Mouse (Mus musculus): ENCODE measurements around the gene Aagab. TPM values are rescaled to one million over a fixed set of nuclear protein-coding genes. Genes with fewer than 3 reads are reported as not detected.

The Aagab gene
- polyA plus RNA-seq, 1 experiment from 2014 or later, result 66.0 TPM

GRCm38 (mm10) chr9:63672797-63673493 lies 70.5 kb downstream of the Aagab start:
- no peak overlapping the region for H3K9ac ChIP-seq (ENCODE audit: low read depth, low read length)
- H3K4me2 ChIP-seq (ENCODE audit: low read length), result no peak overlapping the region
- H3K27me3 ChIP-seq (replicated peaks; ENCODE audit: control insufficient read depth, insufficient read depth, low read length), result no peaks in the 10 kb centered on the region
- H3K4me1 ChIP-seq (ENCODE audit: control insufficient read depth, insufficient read depth, low read depth, low read length), result peaks cover 7% of the 10 kb centered on the region; the same call in 1 of the 2 replicates
- H3K9me3 ChIP-seq (ENCODE audit: control insufficient read depth, low read length), result peaks cover 3% of the 10 kb centered on the region
- no peak overlapping the region for H3K27ac ChIP-seq (ENCODE audit: low read depth, low read length)
- no peak for ATAC-seq
- WGBS, result 70% methylated on average over 8 of the region's 8 CpGs
- no peaks in the 10 kb centered on the region for H3K36me3 ChIP-seq (ENCODE audit: control insufficient read depth, insufficient read depth, low read length)
- H3K4me3 ChIP-seq (ENCODE audit: low read length), result no peak overlapping the region

- H3K27ac ChIP-seq (ENCODE audit: low read depth, low read length), result no peak overlapping the region
- H3K4me3 ChIP-seq (ENCODE audit: low read length), result no peak overlapping the region
- H3K27me3 ChIP-seq (replicated peaks; ENCODE audit: control insufficient read depth, insufficient read depth, low read length), result no peaks in the 10 kb centered on the region
- H3K36me3 ChIP-seq (ENCODE audit: control insufficient read depth, insufficient read depth, low read length), result no peaks in the 10 kb centered on the region
- H3K9ac ChIP-seq (ENCODE audit: low read depth, low read length), result no peak overlapping the region
- 84% methylated on average over 3 of the region's 3 CpGs for WGBS
- H3K4me2 ChIP-seq (ENCODE audit: low read length), result no peak overlapping the region
- peaks cover 3% of the 10 kb centered on the region for H3K9me3 ChIP-seq (ENCODE audit: control insufficient read depth, low read length)
- ATAC-seq, result no peak
- peaks cover 7% of the 10 kb centered on the region; the same call in 1 of the 2 replicates for H3K4me1 ChIP-seq (ENCODE audit: control insufficient read depth, insufficient read depth, low read depth, low read length)
These were observed 71.0 kb downstream of the Aagab start for GRCm38 (mm10) chr9:63673494-63673805.

GRCm38 (mm10) chr9:63674613-63675012 lies 72.2 kb downstream of the Aagab start:
- Histone ChIP-seq H3K4me2 (ENCODE audit: low read length) (no peak overlapping the region), H3K4me1 (ENCODE audit: control insufficient read depth, insufficient read depth, low read depth, low read length) (peaks cover 3% of the 10 kb centered on the region; the same call in 1 of the 2 replicates), H3K36me3 (ENCODE audit: control insufficient read depth, insufficient read depth, low read length) (no peaks in the 10 kb centered on the region), H3K27me3 (replicated peaks; ENCODE audit: control insufficient read depth, insufficient read depth, low read length) (no peaks in the 10 kb centered on the region), H3K27ac (ENCODE audit: low read depth, low read length) (no peak overlapping the region), H3K4me3 (ENCODE audit: low read length) (no peak overlapping the region), H3K9ac (ENCODE audit: low read depth, low read length) (no peak overlapping the region), H3K9me3 (ENCODE audit: control insufficient read depth, low read length) (peaks cover 3% of the 10 kb centered on the region)
- no peak for ATAC-seq
- WGBS, result 87% methylated on average over 10 of the region's 10 CpGs

- H3K36me3 ChIP-seq (ENCODE audit: control insufficient read depth, insufficient read depth, low read length), result no peaks in the 10 kb centered on the region
- no peak overlapping the region for H3K4me3 ChIP-seq (ENCODE audit: low read length)
- H3K27me3 ChIP-seq (replicated peaks; ENCODE audit: control insufficient read depth, insufficient read depth, low read length), result no peaks in the 10 kb centered on the region
- no peaks in the 10 kb centered on the region; the same call in 1 of the 2 replicates for H3K4me1 ChIP-seq (ENCODE audit: control insufficient read depth, insufficient read depth, low read depth, low read length)
- ATAC-seq, result no peak
- H3K9me3 ChIP-seq (ENCODE audit: control insufficient read depth, low read length), result no peaks in the 10 kb centered on the region
- no peak overlapping the region for H3K4me2 ChIP-seq (ENCODE audit: low read length)
- 62% methylated on average over 3 of the region's 3 CpGs for WGBS
- no peak overlapping the region for H3K9ac ChIP-seq (ENCODE audit: low read depth, low read length)
- no peak overlapping the region for H3K27ac ChIP-seq (ENCODE audit: low read depth, low read length)
These were observed 75.2 kb downstream of the Aagab start for GRCm38 (mm10) chr9:63677621-63678020.

GRCm38 (mm10) chr9:63678076-63678475 lies 75.6 kb downstream of the Aagab start:
- no peaks in the 10 kb centered on the region for H3K36me3 ChIP-seq (ENCODE audit: control insufficient read depth, insufficient read depth, low read length)
- H3K4me3 ChIP-seq (ENCODE audit: low read length), result no peak overlapping the region
- no peaks in the 10 kb centered on the region for H3K4me1 ChIP-seq (ENCODE audit: control insufficient read depth, insufficient read depth, low read depth, low read length)
- H3K27ac ChIP-seq (ENCODE audit: low read depth, low read length), result no peak overlapping the region
- H3K9ac ChIP-seq (ENCODE audit: low read depth, low read length), result no peak overlapping the region
- H3K27me3 ChIP-seq (replicated peaks; ENCODE audit: control insufficient read depth, insufficient read depth, low read length), result no peaks in the 10 kb centered on the region
- H3K4me2 ChIP-seq (ENCODE audit: low read length), result no peak overlapping the region
- no peak for ATAC-seq
- no peaks in the 10 kb centered on the region for H3K9me3 ChIP-seq (ENCODE audit: control insufficient read depth, low read length)
- WGBS, result 100% methylated on average over 1 of the region's 1 CpGs

GRCm38 (mm10) chr9:63682301-63682700 lies 79.8 kb downstream of the Aagab start:
- no peak overlapping the region for H3K27ac ChIP-seq (ENCODE audit: low read depth, low read length)
- no peaks in the 10 kb centered on the region for H3K27me3 ChIP-seq (replicated peaks; ENCODE audit: control insufficient read depth, insufficient read depth, low read length)
- no peaks in the 10 kb centered on the region for H3K9me3 ChIP-seq (ENCODE audit: control insufficient read depth, low read length)
- no peak overlapping the region for H3K9ac ChIP-seq (ENCODE audit: low read depth, low read length)
- no peak overlapping the region for H3K4me2 ChIP-seq (ENCODE audit: low read length)
- H3K36me3 ChIP-seq (ENCODE audit: control insufficient read depth, insufficient read depth, low read length), result no peaks in the 10 kb centered on the region
- no peaks in the 10 kb centered on the region for H3K4me1 ChIP-seq (ENCODE audit: control insufficient read depth, insufficient read depth, low read depth, low read length)
- H3K4me3 ChIP-seq (ENCODE audit: low read length), result no peak overlapping the region
- ATAC-seq, result no peak
- WGBS, result 77% methylated on average over 9 of the region's 9 CpGs

- WGBS, result 93% methylated on average over 2 of the region's 2 CpGs
- H3K4me2 ChIP-seq (ENCODE audit: low read length), result no peak overlapping the region
- H3K4me3 ChIP-seq (ENCODE audit: low read length), result no peak overlapping the region
- H3K27me3 ChIP-seq (replicated peaks; ENCODE audit: control insufficient read depth, insufficient read depth, low read length), result no peaks in the 10 kb centered on the region
- H3K9me3 ChIP-seq (ENCODE audit: control insufficient read depth, low read length), result no peaks in the 10 kb centered on the region
- no peak for ATAC-seq
- no peak overlapping the region for H3K27ac ChIP-seq (ENCODE audit: low read depth, low read length)
- H3K36me3 ChIP-seq (ENCODE audit: control insufficient read depth, insufficient read depth, low read length), result no peaks in the 10 kb centered on the region
- H3K9ac ChIP-seq (ENCODE audit: low read depth, low read length), result no peak overlapping the region
- H3K4me1 ChIP-seq (ENCODE audit: control insufficient read depth, insufficient read depth, low read depth, low read length), result no peaks in the 10 kb centered on the region
These were observed 80.5 kb downstream of the Aagab start for GRCm38 (mm10) chr9:63682943-63683342.

- H3K36me3 ChIP-seq (ENCODE audit: control insufficient read depth, insufficient read depth, low read length), result no peaks in the 10 kb centered on the region
- H3K4me2 ChIP-seq (ENCODE audit: low read length), result no peak overlapping the region
- no peak overlapping the region for H3K4me3 ChIP-seq (ENCODE audit: low read length)
- H3K9me3 ChIP-seq (ENCODE audit: control insufficient read depth, low read length), result no peaks in the 10 kb centered on the region
- no peaks in the 10 kb centered on the region for H3K4me1 ChIP-seq (ENCODE audit: control insufficient read depth, insufficient read depth, low read depth, low read length)
- H3K27ac ChIP-seq (ENCODE audit: low read depth, low read length), result no peak overlapping the region
- H3K9ac ChIP-seq (ENCODE audit: low read depth, low read length), result no peak overlapping the region
- 87% methylated on average over 6 of the region's 6 CpGs for WGBS
- H3K27me3 ChIP-seq (replicated peaks; ENCODE audit: control insufficient read depth, insufficient read depth, low read length), result no peaks in the 10 kb centered on the region
- ATAC-seq, result no peak
These were observed 81.8 kb downstream of the Aagab start for GRCm38 (mm10) chr9:63684277-63684676.

- WGBS, result 54% methylated on average over 5 of the region's 5 CpGs
- H3K36me3 ChIP-seq (ENCODE audit: control insufficient read depth, insufficient read depth, low read length), result no peaks in the 10 kb centered on the region
- no peak overlapping the region for H3K4me2 ChIP-seq (ENCODE audit: low read length)
- no peak overlapping the region for H3K9ac ChIP-seq (ENCODE audit: low read depth, low read length)
- no peaks in the 10 kb centered on the region for H3K4me1 ChIP-seq (ENCODE audit: control insufficient read depth, insufficient read depth, low read depth, low read length)
- no peaks in the 10 kb centered on the region for H3K27me3 ChIP-seq (replicated peaks; ENCODE audit: control insufficient read depth, insufficient read depth, low read length)
- H3K4me3 ChIP-seq (ENCODE audit: low read length), result no peak overlapping the region
- H3K27ac ChIP-seq (ENCODE audit: low read depth, low read length), result no peak overlapping the region
- no peak for ATAC-seq
- H3K9me3 ChIP-seq (ENCODE audit: control insufficient read depth, low read length), result no peaks in the 10 kb centered on the region
These were observed 82.9 kb downstream of the Aagab start for GRCm38 (mm10) chr9:63685352-63685751.
